Mouse (Mus musculus): ENCODE data around the gene Gm5244.

DNA sequence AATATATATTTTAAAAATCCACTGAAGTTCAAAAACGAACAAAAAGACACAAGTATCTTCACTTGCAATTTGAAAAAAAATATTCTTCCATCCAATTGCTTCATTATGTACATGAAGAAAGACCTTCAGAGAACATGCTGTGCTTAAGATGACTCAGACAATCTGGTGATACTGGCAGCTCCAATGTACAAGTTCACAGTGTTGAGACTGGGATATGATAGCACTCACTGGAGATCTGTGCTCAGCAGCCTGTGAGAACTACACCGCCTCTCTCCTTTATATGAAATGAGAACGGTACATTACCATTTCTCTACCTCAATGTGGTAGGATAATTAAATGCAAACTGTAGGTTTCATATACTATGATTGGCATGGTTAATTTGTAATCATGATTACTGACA lies 43.7 kb upstream of the Gm5244 start:
- TF ChIP-seq POLR2A (IDR thresholded peaks at IDR 0.05; ENCODE audit: low read depth, low read length), result no peak
- no peak for TF ChIP-seq CTCF (IDR thresholded peaks at IDR 0.05; ENCODE audit: extremely low read depth, insufficient read depth, insufficient read length, insufficient replicate concordance)

Data from spleen, adult 2 months (tissue).